Mouse (Mus musculus) hindbrain, embryonic 11.5 days (tissue): ENCODE results near the gene Dguok. TPM values are rescaled to one million over a fixed set of nuclear protein-coding genes. Genes with fewer than 3 reads are reported as not detected.

Experiments used
- ATAC-seq: fragments of 200-750 bp; cut with Nextera tagmentation; 2 replicates; pipeline ENCODE4 v1.8.0; 2017; ENCODE audit warnings: mild to moderate bottlenecking, moderate TSS enrichment, moderate library complexity; ENCODE audit not compliant: low FRiP score
- DNase-seq: peaks from one replicate; pipeline ENCODE4 v3.0.0-alpha.2; 2015; ENCODE audit warnings: low spot score
- H3K27ac ChIP-seq: fragments of 300-500 bp; sonication (generic); 2 replicates; pipeline ENCODE4 v1.5.1; 2014; ENCODE audit warnings: mild to moderate bottlenecking, low read depth, low read length
- H3K27me3 ChIP-seq: fragments of 300-500 bp; sonication (generic); 2 replicates; pipeline ENCODE4 v1.6.1; 2014; ENCODE audit warnings: mild to moderate bottlenecking, low read length, moderate library complexity, mixed read lengths; ENCODE audit not compliant: control insufficient read depth, insufficient read depth
- H3K36me3 ChIP-seq: fragments of 300-500 bp; sonication (generic); 2 replicates; pipeline ENCODE4 v1.6.1; 2014; ENCODE audit warnings: mild to moderate bottlenecking, low read length, moderate library complexity, mixed read lengths; ENCODE audit not compliant: control insufficient read depth, insufficient read depth
- H3K4me1 ChIP-seq: fragments of 300-500 bp; sonication (generic); replicated peaks from 2 replicates; pipeline ENCODE4 v1.6.1; 2014; ENCODE audit warnings: low read length, mixed read lengths; ENCODE audit not compliant: control insufficient read depth, insufficient read depth
- H3K4me2 ChIP-seq: fragments of 300-500 bp; sonication (generic); replicated peaks from 2 replicates; pipeline ENCODE4 v1.6.1; 2014; ENCODE audit warnings: mild to moderate bottlenecking, low read depth, low read length
- H3K4me3 ChIP-seq: fragments of 300-500 bp; sonication (generic); 2 replicates; pipeline ENCODE4 v1.5.1; 2014; ENCODE audit warnings: low read depth, low read length
- H3K9ac ChIP-seq: fragments of 300-500 bp; sonication (generic); 2 replicates; pipeline ENCODE4 v1.6.1; 2014; ENCODE audit warnings: low read depth, low read length
- H3K9me3 ChIP-seq: fragments of 300-500 bp; sonication (generic); 2 replicates; pipeline ENCODE4 v1.6.1; 2016; ENCODE audit warnings: low read length; ENCODE audit not compliant: control insufficient read depth
- WGBS: fragments of 180-500 bp; shearing (Covaris S2); extraction: QIAGEN DNeasy Blood & Tissue Kit; methylation state at CpG from one replicate; pipeline ENCODE4 v1.1.7; 2014; 5-methylcytosine and 5-hydroxymethylcytosine counted together
- polyA plus RNA-seq: library from polyadenylated mRNA; unstranded; fragments of >200 nt; fragmentation: Nextera tagmentation; extraction: Ambion mirVana; gene quantifications from 2 replicates; pipeline ENCODE4 v1.2.1, GENCODE M21; 2014

Dguok gene
- polyA plus RNA-seq, 1 experiment from 2014 or later: 65.7 TPM

DNA sequence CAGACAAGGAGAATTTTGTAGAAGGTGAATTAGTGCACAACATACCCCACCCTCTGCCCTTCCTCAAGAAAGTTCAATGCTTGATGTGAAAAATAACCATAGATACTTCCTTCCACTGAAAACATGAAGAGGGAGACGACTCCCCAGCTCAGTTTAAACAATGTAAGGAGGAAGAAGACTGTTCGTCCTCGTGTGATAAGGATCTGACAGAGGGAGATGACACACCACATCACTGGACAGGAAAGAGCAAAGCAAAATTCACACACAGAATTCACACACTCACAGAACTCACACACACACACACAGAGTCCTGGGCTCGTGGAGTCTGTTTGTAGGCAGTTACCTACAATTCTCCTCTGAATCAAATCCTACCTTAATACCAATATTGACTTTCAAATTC is 16.1 kb downstream of the Dguok start:
- Histone ChIP-seq H3K9me3 (no peaks in the 10 kb centered on the region), H3K36me3 (no peaks in the 10 kb centered on the region), H3K27ac (no peak overlapping the region), H3K4me1 (no peaks in the 10 kb centered on the region), H3K4me3 (no peak overlapping the region), H3K27me3 (no peaks in the 10 kb centered on the region), H3K4me2 (no peak overlapping the region), H3K9ac (no peak overlapping the region)
- WGBS: 84% methylated on average over 4 of the region's 4 CpGs
- DNase-seq (no peak), ATAC-seq (no peak)

DNA sequence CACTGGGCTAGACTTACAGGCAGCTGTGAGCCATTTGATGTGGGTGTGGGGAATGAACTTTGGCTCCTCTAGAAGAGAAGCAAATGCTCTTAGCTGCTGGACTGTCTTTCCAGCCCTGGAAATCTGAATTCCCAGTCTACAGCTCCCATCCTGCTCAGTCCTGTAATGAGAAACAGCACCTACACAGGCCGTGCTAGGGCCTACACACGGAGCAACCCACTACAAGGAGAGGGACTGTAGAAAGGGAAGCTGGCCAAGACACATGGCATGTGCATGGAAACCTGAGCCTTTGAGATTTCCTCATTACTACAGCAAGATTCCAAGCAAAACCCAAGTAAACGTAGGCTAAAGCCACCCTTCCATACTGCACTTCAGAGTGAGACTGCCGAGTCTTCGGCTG is 18.6 kb downstream of the Dguok start:
- no peak for DNase-seq
- Histone ChIP-seq H3K27ac (no peak overlapping the region), H3K9me3 (no peaks in the 10 kb centered on the region), H3K36me3 (no peaks in the 10 kb centered on the region), H3K4me3 (no peak overlapping the region), H3K27me3 (no peaks in the 10 kb centered on the region), H3K4me1 (no peaks in the 10 kb centered on the region), H3K4me2 (no peak overlapping the region), H3K9ac (no peak overlapping the region)
- 87% methylated on average over 5 of the region's 5 CpGs for WGBS
- no peak for ATAC-seq

DNA sequence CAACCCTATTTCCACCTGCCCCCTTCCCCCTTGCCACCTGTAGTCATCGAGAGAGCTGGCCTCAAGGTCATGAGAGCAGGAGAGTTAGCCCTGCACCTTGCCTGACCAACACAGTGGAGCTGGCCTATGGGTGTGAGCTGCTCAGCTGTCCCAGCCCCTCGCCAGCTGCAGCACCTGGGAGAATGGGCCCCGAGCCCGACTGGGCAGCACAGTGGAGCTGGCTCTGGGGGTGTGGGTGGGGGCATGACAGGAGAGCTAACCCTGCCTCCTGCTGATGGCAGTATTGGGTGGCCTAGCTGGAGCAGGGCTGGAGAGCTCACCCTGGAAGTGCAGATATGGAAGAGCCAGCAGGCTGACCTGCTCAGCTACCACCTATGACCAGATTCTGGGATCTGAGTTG is 19.5 kb downstream of the Dguok start:
- DNase-seq (no peak), ATAC-seq (no peak)
- Histone ChIP-seq H3K36me3 (no peaks in the 10 kb centered on the region), H3K9me3 (no peaks in the 10 kb centered on the region), H3K4me1 (no peaks in the 10 kb centered on the region), H3K4me3 (no peak overlapping the region), H3K27ac (no peak overlapping the region), H3K9ac (no peak overlapping the region), H3K4me2 (no peak overlapping the region), H3K27me3 (no peaks in the 10 kb centered on the region)
- 94% methylated on average over 4 of the region's 4 CpGs for WGBS

DNA sequence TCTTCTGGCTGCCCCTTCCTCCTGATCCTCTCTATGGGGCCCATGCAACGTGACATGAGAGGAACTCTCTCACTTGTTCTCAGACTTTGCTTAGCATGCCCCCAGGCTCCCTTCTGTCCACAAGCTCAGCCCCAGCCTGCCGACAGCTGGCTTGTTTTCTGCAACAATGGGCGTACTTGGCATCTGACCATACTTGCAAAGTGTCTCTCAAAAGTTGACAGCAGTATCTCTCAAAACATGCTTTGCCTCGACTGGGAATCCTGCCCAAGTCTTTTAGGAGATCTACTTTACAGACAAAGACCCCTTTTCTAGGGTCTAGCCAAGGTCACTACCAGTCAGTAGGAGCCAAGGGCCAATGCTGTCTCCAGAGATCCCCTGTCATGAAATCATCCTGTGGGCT is 20.9 kb downstream of the Dguok start:
- Histone ChIP-seq H3K27ac (no peak overlapping the region), H3K4me2 (no peak overlapping the region), H3K4me1 (no peaks in the 10 kb centered on the region), H3K9me3 (no peaks in the 10 kb centered on the region), H3K9ac (no peak overlapping the region), H3K4me3 (no peak overlapping the region), H3K36me3 (0 out of 2 replicates have a peak, but pooled peaks cover 2% of the 10 kb centered on the region), H3K27me3 (no peaks in the 10 kb centered on the region)
- ATAC-seq (no peak), DNase-seq (no peak)
- 79% methylated on average over 4 of the region's 4 CpGs for WGBS

GRCm38 (mm10) chr6:83483776-83484175 is 23.0 kb downstream of the Dguok start:
- no peaks in the 10 kb centered on the region for H3K4me1 ChIP-seq
- no peaks in the 10 kb centered on the region for H3K9me3 ChIP-seq
- no peaks in the 10 kb centered on the region for H3K27me3 ChIP-seq
- WGBS: 99% methylated on average over 7 of the region's 7 CpGs
- no peak for ATAC-seq
- H3K4me3 ChIP-seq: no peak overlapping the region
- DNase-seq: no peak
- H3K4me2 ChIP-seq: no peak overlapping the region
- H3K9ac ChIP-seq: no peak overlapping the region
- 0 out of 2 replicates have a peak, but pooled peaks cover 4% of the 10 kb centered on the region for H3K36me3 ChIP-seq
- no peak overlapping the region for H3K27ac ChIP-seq

- Histone ChIP-seq H3K4me3 (no peak overlapping the region), H3K27me3 (no peaks in the 10 kb centered on the region)
- DNase-seq: no peak
Measured at GRCm38 (mm10) chr6:83482418-83483085, 24.2 kb downstream of the Dguok start.

DNA sequence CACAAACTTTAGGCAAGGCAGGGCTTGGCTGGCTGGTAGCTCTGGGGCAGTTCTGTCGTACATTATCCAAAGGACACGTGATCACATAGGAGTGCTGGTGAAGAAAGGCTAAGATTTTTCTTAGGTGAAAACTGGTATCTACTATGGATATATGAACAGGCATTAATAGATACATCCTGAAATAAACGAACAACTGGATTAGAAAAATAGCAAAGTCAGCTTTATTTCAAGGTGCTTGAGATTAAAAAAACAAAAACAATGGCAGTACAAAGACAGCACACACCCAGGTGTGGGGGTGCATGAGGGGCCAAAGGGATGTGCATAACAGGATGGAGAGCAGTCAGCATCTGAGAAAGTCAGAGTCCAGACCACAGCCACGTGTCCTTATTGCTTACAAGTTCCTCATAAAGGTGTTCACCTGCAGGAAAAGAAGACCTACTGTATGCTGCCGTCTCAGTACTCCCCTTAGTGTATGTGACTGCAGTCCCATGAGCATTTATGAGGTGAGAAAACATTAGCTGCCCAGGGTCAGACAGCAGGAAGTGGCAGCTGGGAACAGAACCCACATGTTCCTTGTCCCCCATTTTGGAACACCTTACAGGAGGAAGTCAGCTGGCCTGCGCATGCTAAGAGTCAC is 26.6 kb downstream of the Dguok start:
- H3K4me2 ChIP-seq: no peak overlapping the region
- H3K9me3 ChIP-seq: no peaks in the 10 kb centered on the region
- no peaks in the 10 kb centered on the region for H3K4me1 ChIP-seq
- 0 out of 2 replicates have a peak, but pooled peaks cover 4% of the 10 kb centered on the region for H3K36me3 ChIP-seq
- H3K4me3 ChIP-seq: no peak overlapping the region
- H3K9ac ChIP-seq: no peak overlapping the region
- no peak overlapping the region for H3K27ac ChIP-seq
- no peak for DNase-seq
- WGBS: 91% methylated on average over 6 of the region's 6 CpGs
- H3K27me3 ChIP-seq: no peaks in the 10 kb centered on the region
- ATAC-seq: no peak

More at GRCm38 (mm10) chr6:83482418-83483085, 24.2 kb downstream of the Dguok start:
- H3K27ac ChIP-seq: no peak overlapping the region
- no peak for ATAC-seq
- no peaks in the 10 kb centered on the region for H3K4me1 ChIP-seq
- H3K4me2 ChIP-seq: no peak overlapping the region
- no peak overlapping the region for H3K9ac ChIP-seq
- WGBS: 70% methylated on average over 10 of the region's 10 CpGs
- 0 out of 2 replicates have a peak, but pooled peaks cover 4% of the 10 kb centered on the region for H3K36me3 ChIP-seq
- no peaks in the 10 kb centered on the region for H3K9me3 ChIP-seq

GRCm38 (mm10) chr6:83479193-83479592 is 27.6 kb downstream of the Dguok start:
- no peaks in the 10 kb centered on the region for H3K9me3 ChIP-seq
- no peak overlapping the region for H3K4me2 ChIP-seq
- 0 out of 2 replicates have a peak, but pooled peaks cover 4% of the 10 kb centered on the region for H3K36me3 ChIP-seq
- 80% methylated on average over 2 of the region's 2 CpGs for WGBS
- H3K4me1 ChIP-seq: no peaks in the 10 kb centered on the region
- DNase-seq (no peak), ATAC-seq (no peak)
- H3K9ac ChIP-seq: no peak overlapping the region
- H3K27ac ChIP-seq: no peak overlapping the region
- H3K27me3 ChIP-seq: no peaks in the 10 kb centered on the region
- no peak overlapping the region for H3K4me3 ChIP-seq

- H3K27me3 ChIP-seq: no peaks in the 10 kb centered on the region
- no peak for DNase-seq
- no peak overlapping the region for H3K27ac ChIP-seq
- H3K36me3 ChIP-seq: 0 out of 2 replicates have a peak, but pooled peaks cover 4% of the 10 kb centered on the region
- no peak for ATAC-seq
- H3K4me3 ChIP-seq: no peak overlapping the region
- no peaks in the 10 kb centered on the region for H3K9me3 ChIP-seq
- 93% methylated on average over 7 of the region's 7 CpGs for WGBS
- no peak overlapping the region for H3K9ac ChIP-seq
- H3K4me2 ChIP-seq: no peak overlapping the region
- no peaks in the 10 kb centered on the region for H3K4me1 ChIP-seq
Measured at GRCm38 (mm10) chr6:83478628-83479027, 28.1 kb downstream of the Dguok start.
